Mouse (Mus musculus): ENCODE data around the gene Bcl6.

Bcl6 gene

GRCm38 (mm10) chr16:23919418-23919817 is 69.2 kb downstream of the Bcl6 start:
- no peak for DNase-seq

Measured in cerebellum, adult 9-10 months (tissue).